In the genomic region with DNA sequence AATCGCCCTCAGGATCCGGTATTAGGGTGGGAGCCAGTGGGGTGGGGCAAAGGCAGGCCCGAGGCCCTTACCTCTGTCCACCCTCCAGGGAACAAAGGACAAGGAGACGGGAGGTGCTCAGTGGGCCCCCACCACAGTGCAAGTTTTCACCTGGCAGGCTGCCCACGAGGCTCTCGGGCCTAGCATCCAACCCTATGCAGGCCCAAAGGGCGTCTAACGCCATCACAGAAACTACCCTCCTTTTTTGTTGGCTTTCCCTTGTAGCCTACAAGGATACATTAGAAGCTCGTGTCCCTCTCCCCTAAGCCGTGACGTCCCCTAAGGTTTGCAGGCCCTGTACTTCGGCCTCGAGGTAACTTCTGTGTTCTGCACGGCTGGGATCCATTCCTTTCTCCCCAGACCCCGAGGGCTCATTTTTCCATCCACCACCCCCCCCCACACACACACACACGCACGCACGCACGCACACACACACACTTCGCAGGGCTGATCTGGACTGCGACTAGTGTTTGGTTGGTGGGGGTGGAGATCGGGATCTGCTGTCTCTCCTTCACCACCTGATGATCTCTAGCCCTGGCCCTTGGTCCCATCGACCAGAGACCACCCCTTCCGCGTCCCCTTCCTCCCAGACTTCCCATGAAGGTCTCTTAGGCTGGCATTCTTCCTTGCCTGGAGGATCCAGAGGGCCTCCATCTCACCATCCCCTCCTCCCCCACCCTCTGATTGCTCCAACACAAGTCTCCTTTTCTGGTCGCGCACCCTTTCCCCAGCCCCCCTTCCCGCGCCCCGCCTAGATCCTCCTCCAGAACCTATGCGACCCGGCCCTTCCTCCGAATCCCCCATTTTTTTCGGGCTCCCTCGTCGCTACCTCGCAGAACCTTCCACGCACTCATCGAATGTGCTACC, we compare ENCODE assay signal across 8 mouse cellular contexts. TPM values are rescaled to one million over a fixed set of nuclear protein-coding genes. Genes with fewer than 3 reads are reported as not detected.
DNase-seq lines count a peak whose midpoint lies in the region; ATAC-seq lines count a peak whose summit lies in the region.

No protein-coding gene starts in this region.

- H3K4me1 ChIP-seq in brown adipose tissue, adult 24 weeks (ENCODE audit: control insufficient read depth, insufficient read depth, insufficient read length, low read length), result peaks cover 9% of the 10 kb centered on the region; the same call in 1 of the 2 replicates
- H3K4me1 ChIP-seq in forebrain, embryonic 13.5 days, result peaks cover 26% of the 10 kb centered on the region
- peaks cover 30% of the 10 kb centered on the region for H3K4me1 ChIP-seq in hindbrain, embryonic 13.5 days (replicated peaks)
- peaks cover 9% of the 10 kb centered on the region for H3K4me1 ChIP-seq in midbrain, embryonic 11.5 days (ENCODE audit: control insufficient read depth, insufficient read depth, low read length)

- peaks cover 4% of the 10 kb centered on the region; the same call in 1 of the 2 replicates for H3K27me3 ChIP-seq in forebrain, embryonic 13.5 days
- peaks cover 3% of the 10 kb centered on the region; the same call in 1 of the 2 replicates for H3K27me3 ChIP-seq in hindbrain, embryonic 13.5 days
- no peaks in the 10 kb centered on the region for H3K27me3 ChIP-seq in midbrain, embryonic 11.5 days (ENCODE audit: control insufficient read depth, insufficient read depth, low read length)

- H3K27ac ChIP-seq in brown adipose tissue, adult 24 weeks (replicated peaks; ENCODE audit: low read depth, low read length), result peak overlapping the region; percentile 78
- peak overlapping the region; percentile 87 for H3K27ac ChIP-seq in forebrain, embryonic 13.5 days
- H3K27ac ChIP-seq in hindbrain, embryonic 13.5 days, result peak overlapping the region; percentile 93
- H3K27ac ChIP-seq in midbrain, embryonic 11.5 days (ENCODE audit: low read depth, low read length), result peak overlapping the region; percentile 73

- DNase-seq in right cerebral cortex, adult 2 months (ENCODE audit: low spot score in 2 of 2), result peak; percentile 34 to 49
- DNase-seq in right cerebral cortex, postnatal 36 days (ENCODE audit: low spot score in 2 of 2), result no peak
- DNase-seq in left cerebral cortex, postnatal 36 days (ENCODE audit: low spot score in 2 of 2), result peak; percentile 47 to 53
- peak; percentile 94 for DNase-seq in midbrain, embryonic 11.5 days (ENCODE audit: low spot score, missing footprints)
- peak; percentile 60 for DNase-seq in testis, postnatal 14 days (ENCODE audit: low spot score)

- H3K36me3 ChIP-seq in forebrain, embryonic 13.5 days (ENCODE audit: poor library complexity, severe bottlenecking), result peaks cover 39% of the 10 kb centered on the region
- peaks cover 32% of the 10 kb centered on the region for H3K36me3 ChIP-seq in hindbrain, embryonic 13.5 days
- peaks cover 24% of the 10 kb centered on the region for H3K36me3 ChIP-seq in midbrain, embryonic 11.5 days (ENCODE audit: control insufficient read depth, insufficient read depth, low read length)

- no peaks in the 10 kb centered on the region for H3K9me3 ChIP-seq in forebrain, embryonic 13.5 days (replicated peaks)
- H3K9me3 ChIP-seq in hindbrain, embryonic 13.5 days, result no peaks in the 10 kb centered on the region
- H3K9me3 ChIP-seq in midbrain, embryonic 11.5 days (ENCODE audit: control insufficient read depth, low read length), result no peaks in the 10 kb centered on the region

- intact Hi-C loops in left cerebral cortex, postnatal 36 days (cut with DNase I), result loop anchor here (5.0 kb wide), 1 partner anchor 46 kb away; the partner anchor contains the start of genes Bap1 and Phf7

- H3K9ac ChIP-seq in forebrain, embryonic 13.5 days, result peak overlapping the region; percentile 94
- peak overlapping the region; percentile 91 for H3K9ac ChIP-seq in hindbrain, embryonic 13.5 days
- peak overlapping the region; percentile 97 for H3K9ac ChIP-seq in midbrain, embryonic 11.5 days (ENCODE audit: low read length)

- WGBS in forebrain, embryonic 13.5 days, result under 1% methylated on average over 39 of the region's 39 CpGs
- WGBS in hindbrain, embryonic 13.5 days, result under 1% methylated on average over 39 of the region's 39 CpGs
- 1% methylated on average over 38 of the region's 39 CpGs for WGBS in midbrain, embryonic 11.5 days

- peak overlapping the region; percentile 86 for H3K4me3 ChIP-seq in brown adipose tissue, adult 24 weeks (ENCODE audit: insufficient read depth, low read depth, low read length)
- H3K4me3 ChIP-seq in forebrain, embryonic 13.5 days, result peak overlapping the region; percentile 56
- peak overlapping the region; percentile 72 for H3K4me3 ChIP-seq in hindbrain, embryonic 13.5 days
- peak overlapping the region; percentile 83 for H3K4me3 ChIP-seq in midbrain, embryonic 11.5 days (ENCODE audit: low read depth, low read length)

- peak overlapping the region; percentile 97 for H3K4me2 ChIP-seq in forebrain, embryonic 13.5 days
- peak overlapping the region; percentile 99 for H3K4me2 ChIP-seq in hindbrain, embryonic 13.5 days
- H3K4me2 ChIP-seq in midbrain, embryonic 11.5 days, result peak overlapping the region; percentile 98

- ATAC-seq in forebrain, embryonic 13.5 days, result peak; percentile 73
- peak; percentile 69 for ATAC-seq in hindbrain, embryonic 13.5 days (ENCODE audit: low FRiP score)
- peak; percentile 75 for ATAC-seq in midbrain, embryonic 11.5 days (ENCODE audit: low FRiP score)

RNA-seq across cellular contexts. Expression of gene Tnnc1, which starts 2.3 kb away (rescaled TPM):
- 17.2 and 24.4 TPM in 2 replicates for polyA plus RNA-seq in brown adipose tissue, adult 24 weeks (2012; ENCODE audit: insufficient read depth, insufficient read length, missing spikeins)
- polyA plus RNA-seq in forebrain, embryonic 13.5 days (2015; fragmentation: Nextera tagmentation; extraction: Ambion mirVana), result 0.84 and 2.2 TPM in 2 replicates
- polyA plus RNA-seq in hindbrain, embryonic 13.5 days (2015; fragmentation: Nextera tagmentation; extraction: Ambion mirVana), result 7.3 and 9.1 TPM in 2 replicates
- total RNA-seq in left cerebral cortex, postnatal 36 days (2021), result 100 to 1,000 TPM in 1 of 2 experiments, 10 to 100 TPM in 1; 41.9 to 150 TPM
- polyA plus RNA-seq in midbrain, embryonic 11.5 days (2014; fragmentation: Nextera tagmentation; extraction: Ambion mirVana), result 0.40 and 0.80 TPM in 2 replicates

RNA-seq across cellular contexts. Expression of gene Nisch, which starts 10.9 kb away (rescaled TPM):
- polyA plus RNA-seq in brown adipose tissue, adult 24 weeks (2012; ENCODE audit: insufficient read depth, insufficient read length, missing spikeins), result 83.6 and 84.5 TPM in 2 replicates
- 298 and 341 TPM in 2 replicates for polyA plus RNA-seq in forebrain, embryonic 13.5 days (2015; fragmentation: Nextera tagmentation; extraction: Ambion mirVana)
- 315 and 334 TPM in 2 replicates for polyA plus RNA-seq in hindbrain, embryonic 13.5 days (2015; fragmentation: Nextera tagmentation; extraction: Ambion mirVana)
- total RNA-seq in left cerebral cortex, postnatal 36 days (2021), result 100 to 1,000 TPM; 373 to 412 TPM
- polyA plus RNA-seq in midbrain, embryonic 11.5 days (2014; fragmentation: Nextera tagmentation; extraction: Ambion mirVana), result 243 and 258 TPM in 2 replicates

RNA-seq across cellular contexts. Expression of gene Sema3g, which starts 11.8 kb away (rescaled TPM):
- polyA plus RNA-seq in brown adipose tissue, adult 24 weeks (2012; ENCODE audit: insufficient read depth, insufficient read length, missing spikeins), result 5.4 and 10.5 TPM in 2 replicates
- 0.57 and 0.58 TPM in 2 replicates for polyA plus RNA-seq in forebrain, embryonic 13.5 days (2015; fragmentation: Nextera tagmentation; extraction: Ambion mirVana)
- polyA plus RNA-seq in hindbrain, embryonic 13.5 days (2015; fragmentation: Nextera tagmentation; extraction: Ambion mirVana), result 0.84 and 0.90 TPM in 2 replicates
- 1 to 10 TPM; 4.4 to 5.8 TPM for total RNA-seq in left cerebral cortex, postnatal 36 days (2021)
- polyA plus RNA-seq in midbrain, embryonic 11.5 days (2014; fragmentation: Nextera tagmentation; extraction: Ambion mirVana), result 0.19 and 0.37 TPM in 2 replicates

RNA-seq across cellular contexts. Expression of gene Stab1, which starts 37.4 kb away (rescaled TPM):
- 25.2 and 28.0 TPM in 2 replicates for polyA plus RNA-seq in brown adipose tissue, adult 24 weeks (2012; ENCODE audit: insufficient read depth, insufficient read length, missing spikeins)
- polyA plus RNA-seq in forebrain, embryonic 13.5 days (2015; fragmentation: Nextera tagmentation; extraction: Ambion mirVana), result 13.5 and 16.3 TPM in 2 replicates
- polyA plus RNA-seq in hindbrain, embryonic 13.5 days (2015; fragmentation: Nextera tagmentation; extraction: Ambion mirVana), result 24.8 and 25.2 TPM in 2 replicates
- total RNA-seq in left cerebral cortex, postnatal 36 days (2021), result 10 to 100 TPM; 22.5 to 23.5 TPM
- 28.6 and 28.7 TPM in 2 replicates for polyA plus RNA-seq in midbrain, embryonic 11.5 days (2014; fragmentation: Nextera tagmentation; extraction: Ambion mirVana)

RNA-seq across cellular contexts. Expression of gene Phf7, which starts 45.3 kb away (rescaled TPM):
- 7.3 and 9.9 TPM in 2 replicates for polyA plus RNA-seq in brown adipose tissue, adult 24 weeks (2012; ENCODE audit: insufficient read depth, insufficient read length, missing spikeins)
- 13.2 and 14.7 TPM in 2 replicates for polyA plus RNA-seq in forebrain, embryonic 13.5 days (2015; fragmentation: Nextera tagmentation; extraction: Ambion mirVana)
- 11.9 and 13.6 TPM in 2 replicates for polyA plus RNA-seq in hindbrain, embryonic 13.5 days (2015; fragmentation: Nextera tagmentation; extraction: Ambion mirVana)
- total RNA-seq in left cerebral cortex, postnatal 36 days (2021), result 1 to 10 TPM; 4.4 to 4.6 TPM
- 12.5 and 14.3 TPM in 2 replicates for polyA plus RNA-seq in midbrain, embryonic 11.5 days (2014; fragmentation: Nextera tagmentation; extraction: Ambion mirVana)

Comparison
In these comparisons a context has a peak if more than half of its experiments do, and no peak if none do; other contexts are left out.
1. DNase-seq: peak in right cerebral cortex, adult 2 months (2 of 2), left cerebral cortex, postnatal 36 days (2 of 2), midbrain, embryonic 11.5 days (single experiment) and testis, postnatal 14 days (single experiment); none in right cerebral cortex, postnatal 36 days (0 of 2).
2. Peak in every context shown above with its lines, with median percentiles within 50 percentile points of each other: H3K27ac ChIP-seq, H3K4me3 ChIP-seq, ATAC-seq, H3K4me2 ChIP-seq and H3K9ac ChIP-seq.